Mouse (Mus musculus) liver, embryonic 11.5 days (tissue): Measurements from ENCODE around the gene Zbtb9. TPM values are rescaled to one million over a fixed set of nuclear protein-coding genes. Genes with fewer than 3 reads are reported as not detected.

Experiments used
- ATAC-seq: fragments of 200-750 bp; cut with Nextera tagmentation; replicated peaks from 2 replicates; pipeline ENCODE4 v1.8.0; 2017; ENCODE audit warnings: moderate number of reproducible peaks, mild to moderate bottlenecking, moderate TSS enrichment, moderate library complexity; ENCODE audit not compliant: low FRiP score
- DNase-seq: peaks from one replicate; pipeline ENCODE4 v3.0.0-alpha.2; 2017; ENCODE audit warnings: low spot score
- H3K27ac ChIP-seq: fragments of 300-500 bp; sonication (generic); 2 replicates; pipeline ENCODE4 v1.5.1; 2014; ENCODE audit warnings: mild to moderate bottlenecking, low read depth, low read length, control low read depth
- H3K27me3 ChIP-seq: fragments of 300-500 bp; sonication (generic); replicated peaks from 2 replicates; pipeline ENCODE4 v1.6.1; 2014; ENCODE audit warnings: low read length, mixed read lengths; ENCODE audit not compliant: control insufficient read depth, insufficient read depth
- H3K36me3 ChIP-seq: fragments of 300-500 bp; sonication (generic); 2 replicates; pipeline ENCODE4 v1.6.1; 2014; ENCODE audit warnings: mild to moderate bottlenecking, low read length, moderate library complexity, mixed read lengths; ENCODE audit not compliant: control insufficient read depth, insufficient read depth
- H3K4me1 ChIP-seq: fragments of 300-500 bp; sonication (generic); replicated peaks from 2 replicates; pipeline ENCODE4 v1.6.1; 2014; ENCODE audit warnings: low read length, mixed read lengths; ENCODE audit not compliant: control insufficient read depth, insufficient read depth
- H3K4me2 ChIP-seq: fragments of 300-500 bp; sonication (generic); 2 replicates; pipeline ENCODE4 v1.6.1; 2014; ENCODE audit warnings: mild to moderate bottlenecking, control low read depth, moderate library complexity
- H3K4me3 ChIP-seq: fragments of 300-500 bp; sonication (generic); 2 replicates; pipeline ENCODE4 v1.5.1; 2014; ENCODE audit warnings: low read depth, low read length, control low read depth
- H3K9ac ChIP-seq: fragments of 300-500 bp; sonication (generic); 2 replicates; pipeline ENCODE4 v1.6.1; 2014; ENCODE audit warnings: low read depth, low read length, control low read depth
- H3K9me3 ChIP-seq: fragments of 300-500 bp; sonication (generic); 2 replicates; pipeline ENCODE4 v1.6.1; 2016; ENCODE audit warnings: low read length, inconsistent platforms, mixed read lengths; ENCODE audit not compliant: control insufficient read depth
- WGBS: fragments of 180-500 bp; shearing (Covaris S2); extraction: QIAGEN DNeasy Blood & Tissue Kit; methylation state at CpG from one replicate; pipeline ENCODE4 v1.1.7; 2014; 5-methylcytosine and 5-hydroxymethylcytosine counted together
- polyA plus RNA-seq: library from polyadenylated mRNA; unstranded; fragments of >200 nt; fragmentation: Nextera tagmentation; extraction: Ambion mirVana; gene quantifications from 2 replicates; pipeline ENCODE4 v1.2.1, GENCODE M21; 2014

The Zbtb9 gene
- polyA plus RNA-seq, 1 experiment from 2014 or later = 9.7 TPM

DNA sequence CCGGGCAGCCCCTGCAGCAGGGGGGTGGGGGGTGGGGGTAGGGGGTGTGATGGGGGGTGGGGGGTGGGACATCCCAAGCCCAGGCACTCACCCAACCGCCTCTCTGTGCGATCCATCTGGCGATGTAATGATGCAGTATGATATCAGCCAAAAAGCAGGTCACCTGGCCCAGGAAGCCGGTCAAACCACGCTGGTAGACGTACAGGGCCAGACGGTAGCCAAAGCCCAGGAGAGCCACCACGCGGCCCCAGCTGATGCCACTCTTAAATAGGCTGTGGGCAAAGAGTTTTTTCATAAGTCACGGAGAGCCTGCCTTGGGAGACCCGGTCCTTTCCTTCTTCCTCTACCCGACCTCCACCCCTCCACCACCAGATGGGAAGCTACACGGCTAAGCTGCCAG lies 48.1 kb downstream of the Zbtb9 start:
- ATAC-seq = no peak
- Histone ChIP-seq H3K4me2 (no peak overlapping the region), H3K9ac (no peak overlapping the region), H3K4me3 (no peak overlapping the region), H3K27ac (no peak overlapping the region), H3K4me1 (peaks cover 15% of the 10 kb centered on the region), H3K36me3 (peaks cover 31% of the 10 kb centered on the region), H3K9me3 (no peaks in the 10 kb centered on the region), H3K27me3 (no peaks in the 10 kb centered on the region)
- DNase-seq = no peak
- WGBS = 91% methylated on average over 14 of the region's 14 CpGs

DNA sequence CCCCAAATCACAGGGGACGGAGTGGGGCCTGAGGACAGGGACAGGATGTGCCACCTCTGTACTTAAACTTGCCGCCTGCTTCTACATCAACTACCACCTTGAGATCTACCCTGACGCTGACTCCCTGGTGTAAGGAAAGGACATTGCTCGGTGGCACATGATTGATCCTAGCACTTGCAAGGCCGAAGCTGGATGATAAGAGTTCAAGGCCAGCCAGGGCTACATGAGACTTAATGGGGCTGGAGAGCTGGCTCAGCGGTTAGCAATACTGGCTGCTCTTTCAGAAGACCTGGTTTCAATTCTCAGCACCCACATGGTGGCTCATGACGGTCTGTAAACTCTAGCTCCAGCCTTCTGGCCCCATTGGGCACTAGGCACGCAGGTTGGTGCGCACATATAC lies 48.8 kb downstream of the Zbtb9 start:
- no peak overlapping the region for H3K4me2 ChIP-seq
- no peak for DNase-seq
- H3K9me3 ChIP-seq = no peaks in the 10 kb centered on the region
- 89% methylated on average over 9 of the region's 9 CpGs for WGBS
- no peak for ATAC-seq
- no peak overlapping the region for H3K27ac ChIP-seq
- peaks cover 15% of the 10 kb centered on the region for H3K4me1 ChIP-seq
- H3K4me3 ChIP-seq = no peak overlapping the region
- H3K9ac ChIP-seq = no peak overlapping the region
- no peaks in the 10 kb centered on the region for H3K27me3 ChIP-seq
- peaks cover 31% of the 10 kb centered on the region for H3K36me3 ChIP-seq

DNA sequence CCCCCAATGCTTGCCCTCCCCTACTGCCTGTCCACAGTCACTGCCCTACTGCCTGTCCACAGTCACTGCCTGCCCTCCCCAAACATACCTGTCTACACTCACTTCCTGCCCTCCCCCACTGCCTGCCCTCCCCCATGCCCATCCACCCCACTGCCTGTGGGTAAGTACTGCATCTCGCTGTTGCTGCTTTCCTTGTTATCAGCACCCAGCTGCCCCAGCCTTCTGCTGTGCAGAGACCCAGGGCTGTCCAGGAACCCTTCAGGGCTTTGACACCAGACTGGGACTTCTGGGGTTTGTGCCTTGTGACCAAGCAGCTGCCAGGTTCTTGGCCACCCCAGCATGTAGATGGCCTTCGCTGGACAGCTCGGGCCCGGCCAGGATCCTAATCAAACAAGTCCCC lies 50.4 kb downstream of the Zbtb9 start:
- no peaks in the 10 kb centered on the region for H3K27me3 ChIP-seq
- H3K4me2 ChIP-seq = no peak overlapping the region
- no peak overlapping the region for H3K9ac ChIP-seq
- H3K36me3 ChIP-seq = peaks cover 31% of the 10 kb centered on the region
- H3K27ac ChIP-seq = no peak overlapping the region
- no peak overlapping the region for H3K4me3 ChIP-seq
- ATAC-seq (peak; percentile 56), DNase-seq (no peak)
- WGBS = 73% methylated on average over 4 of the region's 4 CpGs
- H3K4me1 ChIP-seq = peaks cover 21% of the 10 kb centered on the region
- no peaks in the 10 kb centered on the region for H3K9me3 ChIP-seq

DNA sequence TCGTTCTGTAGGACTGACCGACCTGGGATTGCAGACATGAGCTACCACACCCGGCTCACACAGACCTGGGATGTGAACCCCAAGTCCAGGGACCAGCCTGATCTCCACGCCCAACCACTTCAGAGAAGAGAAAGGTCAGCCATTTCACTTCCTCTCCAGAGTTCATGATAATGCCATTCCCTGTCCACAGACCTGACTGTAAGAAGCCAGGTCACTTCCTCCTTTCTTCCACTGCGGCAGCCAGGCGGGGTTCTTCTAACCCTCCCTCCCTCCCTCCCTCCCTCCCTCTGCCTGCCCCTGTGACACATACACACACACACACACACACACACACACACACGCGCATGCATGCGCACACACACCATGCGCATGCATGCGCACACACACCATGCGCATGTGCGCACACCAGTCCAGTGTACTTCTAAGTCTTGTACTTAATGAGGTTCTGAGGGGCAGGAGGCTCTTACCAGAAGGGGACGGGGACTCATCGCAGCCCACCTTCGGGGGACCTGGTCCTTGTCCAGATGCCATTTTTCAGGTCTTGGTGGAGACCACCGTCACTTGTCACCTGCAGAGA lies 52.4 kb downstream of the Zbtb9 start:
- Histone ChIP-seq H3K4me1 (peaks cover 25% of the 10 kb centered on the region), H3K27me3 (no peaks in the 10 kb centered on the region), H3K4me3 (no peak overlapping the region), H3K4me2 (no peak overlapping the region; the same call in 1 of the 2 replicates), H3K9ac (no peak overlapping the region), H3K36me3 (peaks cover 27% of the 10 kb centered on the region), H3K9me3 (no peaks in the 10 kb centered on the region), H3K27ac (no peak overlapping the region)
- 82% methylated on average over 17 of the region's 17 CpGs for WGBS
- ATAC-seq (no peak), DNase-seq (no peak)

DNA sequence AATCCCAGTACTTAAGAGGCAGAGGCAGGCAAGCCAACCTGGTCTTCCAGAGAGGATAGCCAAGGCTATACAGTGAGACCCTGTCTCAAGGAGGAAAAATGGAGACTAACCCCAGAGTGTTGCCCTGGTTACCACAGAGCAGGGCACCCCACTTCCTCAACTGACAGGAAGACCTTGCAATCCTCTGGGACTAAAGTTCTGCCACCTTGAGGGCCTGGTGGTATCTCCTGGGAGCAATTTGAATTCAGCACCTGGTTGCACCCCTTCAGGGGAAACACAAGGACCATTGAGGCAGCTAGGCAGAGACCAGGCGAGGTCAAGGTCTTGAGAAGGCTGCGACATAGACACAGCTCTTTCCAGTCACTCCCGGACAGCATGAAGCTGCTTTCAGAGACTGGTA lies 53.0 kb downstream of the Zbtb9 start:
- H3K4me2 ChIP-seq = no peak overlapping the region
- ATAC-seq (no peak), DNase-seq (no peak)
- 82% methylated on average over 3 of the region's 3 CpGs for WGBS
- no peaks in the 10 kb centered on the region for H3K27me3 ChIP-seq
- peaks cover 25% of the 10 kb centered on the region for H3K4me1 ChIP-seq
- H3K36me3 ChIP-seq = peaks cover 22% of the 10 kb centered on the region
- H3K9ac ChIP-seq = no peak overlapping the region
- no peak overlapping the region for H3K27ac ChIP-seq
- no peaks in the 10 kb centered on the region for H3K9me3 ChIP-seq
- no peak overlapping the region for H3K4me3 ChIP-seq

DNA sequence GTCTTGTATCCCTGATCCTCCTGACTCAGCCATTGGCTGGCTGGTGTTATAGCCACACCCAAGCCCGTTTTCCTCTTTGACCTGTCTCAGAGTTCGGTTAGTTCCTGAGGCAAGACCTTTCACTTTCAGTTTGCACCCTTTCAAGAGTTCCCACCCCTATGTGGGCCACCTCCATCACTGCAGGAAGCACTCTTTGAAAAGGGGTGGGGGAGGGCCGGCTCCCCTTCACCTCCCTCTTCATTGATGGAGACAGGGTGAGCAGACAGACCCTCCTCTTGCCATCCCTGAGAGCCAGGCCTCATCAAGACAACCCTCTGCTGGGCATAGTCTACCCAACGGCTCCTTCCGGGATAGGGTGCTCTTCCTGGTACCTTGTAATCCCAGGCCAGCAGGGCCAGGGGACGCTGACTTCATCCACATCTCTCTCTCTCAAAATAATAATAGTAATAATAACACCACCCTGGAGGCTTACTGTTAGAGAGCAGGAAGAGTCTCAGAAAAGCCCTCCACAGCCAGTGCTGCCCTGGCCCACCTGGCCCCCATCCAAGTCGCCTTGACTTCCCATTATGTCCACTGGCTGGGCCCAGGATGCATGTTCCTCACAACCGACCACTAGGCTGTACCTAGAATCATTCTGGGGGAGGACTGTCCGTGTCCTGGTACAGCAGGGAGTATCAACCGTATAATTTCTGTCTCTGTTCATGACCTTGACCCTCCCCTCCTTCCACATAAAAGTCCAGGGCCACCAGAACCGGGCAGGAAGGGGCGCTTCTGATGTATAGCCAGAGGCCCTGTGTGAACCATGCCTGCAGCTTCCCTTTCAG lies 54.7 kb downstream of the Zbtb9 start:
- peak overlapping the region; percentile 69 for H3K4me3 ChIP-seq
- peak overlapping the region; percentile 88 for H3K4me2 ChIP-seq
- H3K9ac ChIP-seq = peak overlapping the region; percentile 80
- 23% methylated on average over 12 of the region's 12 CpGs for WGBS
- DNase-seq (no peak), ATAC-seq (peak; percentile 39; the same call in 1 of the 2 replicates)
- peaks cover 25% of the 10 kb centered on the region for H3K4me1 ChIP-seq
- H3K27ac ChIP-seq = peak overlapping the region; percentile 36
- no peaks in the 10 kb centered on the region for H3K27me3 ChIP-seq
- no peaks in the 10 kb centered on the region for H3K9me3 ChIP-seq
- H3K36me3 ChIP-seq = peaks cover 12% of the 10 kb centered on the region

DNA sequence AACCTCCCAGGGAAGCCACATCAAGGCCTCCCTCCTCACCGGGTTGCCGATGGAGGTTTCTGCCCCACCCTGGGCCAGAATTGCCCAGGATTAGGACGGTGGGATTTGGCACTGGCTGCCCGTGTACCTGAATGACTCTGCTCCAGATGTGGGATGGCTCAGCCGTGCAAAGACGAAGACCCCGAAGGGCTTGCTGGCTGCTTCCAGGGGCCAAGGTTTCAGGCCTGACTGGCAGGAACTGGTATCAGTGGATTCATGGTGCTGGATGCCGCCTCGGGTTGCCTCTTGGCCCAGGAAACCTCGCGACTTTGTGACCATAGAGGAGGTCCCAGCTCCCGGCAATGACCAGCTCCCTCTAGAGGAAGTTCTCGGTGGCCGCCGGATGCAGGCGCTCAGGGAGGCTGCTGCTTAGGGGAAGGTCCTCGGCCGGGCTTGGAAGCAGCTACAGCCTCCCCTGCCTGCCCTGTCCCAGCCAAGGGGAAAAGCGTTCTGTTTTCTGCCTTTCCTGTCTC lies 55.4 kb downstream of the Zbtb9 start:
- Histone ChIP-seq H3K9ac (peak overlapping the region; percentile 80), H3K27me3 (no peaks in the 10 kb centered on the region), H3K4me3 (peak overlapping the region; percentile 69), H3K9me3 (no peaks in the 10 kb centered on the region), H3K27ac (peak overlapping the region; percentile 36), H3K36me3 (peaks cover 12% of the 10 kb centered on the region), H3K4me1 (peaks cover 24% of the 10 kb centered on the region), H3K4me2 (peak overlapping the region; percentile 88)
- ATAC-seq = peak; percentile 82
- 2% methylated on average over 18 of the region's 19 CpGs for WGBS
- peak; percentile 92 for DNase-seq

DNA sequence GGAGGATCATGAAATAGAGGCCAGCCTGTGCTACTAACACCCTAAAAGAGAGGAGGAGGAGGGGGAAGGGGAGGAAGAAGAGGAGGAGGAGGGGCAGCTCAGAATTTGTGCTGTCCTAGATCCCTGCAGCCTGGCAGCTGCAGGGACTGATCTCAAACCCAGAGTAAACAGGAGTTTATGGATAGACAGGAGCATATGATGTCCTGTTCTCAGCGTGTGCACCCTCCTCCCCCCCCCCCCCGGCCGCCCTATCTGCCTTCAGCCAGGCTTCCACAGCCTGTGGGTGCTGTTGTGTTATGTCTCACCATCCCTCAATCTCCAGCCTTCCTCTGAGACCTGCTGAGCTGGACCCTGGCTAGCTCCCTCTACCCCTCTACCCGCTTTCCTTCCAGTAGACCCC lies 55.9 kb downstream of the Zbtb9 start, which contains the start of gene Bak1:
Gene Bak1 (minus strand): TSS at position 101 of the 400 bp plus-strand sequence.
- H3K4me2 ChIP-seq = peak within 1 kb of the TSS; percentile 88
- H3K4me1 ChIP-seq = peaks cover 21% of the 10 kb centered on the region
- peak within 1 kb of the TSS; percentile 80 for H3K9ac ChIP-seq
- H3K9me3 ChIP-seq = no peaks in the 10 kb centered on the region
- 47% methylated on average over 4 of the region's 4 CpGs for WGBS
- peak within 1 kb of the TSS; percentile 69 for H3K4me3 ChIP-seq
- DNase-seq (no peak), ATAC-seq (peak; percentile 35)
- H3K27ac ChIP-seq = peak within 1 kb of the TSS; percentile 36
- H3K27me3 ChIP-seq = no peaks in the 10 kb centered on the region
- peaks cover 11% of the 10 kb centered on the region for H3K36me3 ChIP-seq
